Mouse (Mus musculus) embryonic facial prominence, embryonic 14.5 days (tissue): ENCODE measurements at regions not wholly inside any gene's neighbourhood (a gene's known extent, or its start where the extent isn't known, plus 50 kb on each side); places are given as distances from the start of the nearest gene placed in this dataset.
A peak's percentile ranks its signal among the peaks of the same experiment; 100 is the strongest.

Source experiments
- ATAC-seq: fragments of 200-750 bp; cut with Nextera tagmentation; 2 replicates; pipeline ENCODE4 v1.8.0; 2017; ENCODE audit warnings: low read depth, moderate number of reproducible peaks, moderate TSS enrichment
- DNase-seq: peaks from one replicate; pipeline ENCODE4 v3.0.0-alpha.2; 2015; ENCODE audit warnings: low spot score
- H3K27ac ChIP-seq: fragments of 300-500 bp; sonication (generic); replicated peaks from 2 replicates; pipeline ENCODE4 v1.5.1; 2014; ENCODE audit warnings: low read depth, mild to moderate bottlenecking, low read length, moderate library complexity
- H3K27me3 ChIP-seq: fragments of 300-500 bp; sonication (generic); replicated peaks from 2 replicates; pipeline ENCODE4 v1.6.1; 2014; ENCODE audit warnings: low read length; ENCODE audit not compliant: control insufficient read depth, insufficient read depth
- H3K36me3 ChIP-seq: fragments of 300-500 bp; sonication (generic); 2 replicates; pipeline ENCODE4 v1.6.1; 2014; ENCODE audit warnings: low read length, mixed read lengths; ENCODE audit not compliant: control insufficient read depth, insufficient read depth
- H3K4me1 ChIP-seq: fragments of 300-500 bp; sonication (generic); 2 replicates; pipeline ENCODE4 v1.6.1; 2014; ENCODE audit warnings: antibody characterized with exemption, low read length; ENCODE audit not compliant: control insufficient read depth, insufficient read depth
- H3K4me2 ChIP-seq: fragments of 300-500 bp; sonication (generic); 2 replicates; pipeline ENCODE4 v1.6.1; 2014; ENCODE audit warnings: low read depth, mild to moderate bottlenecking, low read length, moderate library complexity, mixed read lengths
- H3K4me3 ChIP-seq: fragments of 300-500 bp; sonication (generic); 2 replicates; pipeline ENCODE4 v1.5.1; 2014; ENCODE audit warnings: low read depth, mild to moderate bottlenecking, low read length
- H3K9ac ChIP-seq: fragments of 300-500 bp; sonication (generic); 2 replicates; pipeline ENCODE4 v1.6.1; 2014; ENCODE audit warnings: low read depth, mild to moderate bottlenecking, low read length, moderate library complexity, mixed read lengths
- H3K9me3 ChIP-seq: fragments of 300-500 bp; sonication (generic); 2 replicates; pipeline ENCODE4 v1.6.1; 2016; ENCODE audit warnings: low read length; ENCODE audit not compliant: control insufficient read depth
- WGBS: fragments of 180-500 bp; shearing (Covaris S2); extraction: QIAGEN DNeasy Blood & Tissue Kit; methylation state at CpG from one replicate; pipeline ENCODE4 v1.1.7; 2014; 5-methylcytosine and 5-hydroxymethylcytosine counted together

GRCm38 (mm10) chr13:34446806-34447205 is 101.8 kb upstream of the Slc22a23 start:
- no peak overlapping the region for H3K4me2 ChIP-seq
- ATAC-seq = no peak

GRCm38 (mm10) chr13:34446327-34446726 is 101.3 kb upstream of the Slc22a23 start:
- no peak overlapping the region for H3K4me3 ChIP-seq
- no peak for ATAC-seq

More at GRCm38 (mm10) chr13:34446806-34447205, 101.8 kb upstream of the Slc22a23 start:
- no peaks in the 10 kb centered on the region for H3K4me1 ChIP-seq
- H3K4me3 ChIP-seq = no peak overlapping the region
- no peak overlapping the region for H3K9ac ChIP-seq
- DNase-seq = no peak
- H3K36me3 ChIP-seq = no peaks in the 10 kb centered on the region
- no peaks in the 10 kb centered on the region for H3K9me3 ChIP-seq
- no peak overlapping the region for H3K27ac ChIP-seq
- H3K27me3 ChIP-seq = no peaks in the 10 kb centered on the region

DNA sequence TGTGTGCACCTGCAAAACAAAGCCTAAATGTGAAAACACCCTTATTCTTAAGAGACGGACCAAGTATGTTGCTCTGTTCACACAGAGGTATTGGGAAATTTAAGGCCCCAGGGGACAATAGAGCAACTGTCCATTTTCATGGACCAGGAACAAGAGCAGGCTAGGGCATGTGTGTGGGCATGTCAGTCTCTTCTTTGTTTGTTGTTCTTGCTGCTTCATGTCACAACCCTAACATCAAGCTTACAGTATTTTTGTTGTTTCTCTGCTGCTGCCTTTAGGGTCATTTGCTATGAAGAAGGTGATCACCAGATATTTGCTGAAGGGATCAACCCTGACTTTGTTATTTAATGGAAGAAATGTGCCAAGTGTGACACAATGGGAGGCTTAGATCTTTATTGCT is 96.4 kb upstream of the Slc22a23 start:
- Histone ChIP-seq H3K36me3 (no peaks in the 10 kb centered on the region), H3K4me1 (no peaks in the 10 kb centered on the region), H3K4me3 (no peak overlapping the region), H3K27me3 (no peaks in the 10 kb centered on the region), H3K9me3 (no peaks in the 10 kb centered on the region), H3K4me2 (no peak overlapping the region), H3K9ac (no peak overlapping the region), H3K27ac (no peak overlapping the region)
- no peak for DNase-seq
- no peak for ATAC-seq
- WGBS = 45% methylated on average over 1 of the region's 1 CpGs

More at GRCm38 (mm10) chr13:34446327-34446726, 101.3 kb upstream of the Slc22a23 start:
- Histone ChIP-seq H3K36me3 (no peaks in the 10 kb centered on the region), H3K4me1 (no peaks in the 10 kb centered on the region), H3K4me2 (no peak overlapping the region), H3K27ac (no peak overlapping the region), H3K9ac (no peak overlapping the region), H3K9me3 (no peaks in the 10 kb centered on the region), H3K27me3 (no peaks in the 10 kb centered on the region)
- WGBS = 64% methylated on average over 8 of the region's 8 CpGs
- no peak for DNase-seq

GRCm38 (mm10) chr13:34427527-34427926 is 82.5 kb upstream of the Slc22a23 start:
- H3K27me3 ChIP-seq = no peaks in the 10 kb centered on the region
- no peak overlapping the region for H3K4me2 ChIP-seq
- H3K27ac ChIP-seq = no peak overlapping the region
- 76% methylated on average over 1 of the region's 1 CpGs for WGBS
- no peak for DNase-seq
- H3K9ac ChIP-seq = no peak overlapping the region
- H3K36me3 ChIP-seq = no peaks in the 10 kb centered on the region
- no peak for ATAC-seq
- H3K9me3 ChIP-seq = no peaks in the 10 kb centered on the region
- H3K4me3 ChIP-seq = no peak overlapping the region
- no peaks in the 10 kb centered on the region for H3K4me1 ChIP-seq

GRCm38 (mm10) chr13:34424921-34425320 is 79.9 kb upstream of the Slc22a23 start:
- H3K27me3 ChIP-seq = no peaks in the 10 kb centered on the region
- no peak overlapping the region for H3K27ac ChIP-seq
- 77% methylated on average over 3 of the region's 3 CpGs for WGBS
- no peak overlapping the region for H3K9ac ChIP-seq
- H3K4me1 ChIP-seq = peaks cover 9% of the 10 kb centered on the region
- no peak overlapping the region for H3K4me3 ChIP-seq
- no peak for ATAC-seq
- DNase-seq = no peak
- no peak overlapping the region for H3K4me2 ChIP-seq
- H3K9me3 ChIP-seq = no peaks in the 10 kb centered on the region
- no peaks in the 10 kb centered on the region for H3K36me3 ChIP-seq

DNA sequence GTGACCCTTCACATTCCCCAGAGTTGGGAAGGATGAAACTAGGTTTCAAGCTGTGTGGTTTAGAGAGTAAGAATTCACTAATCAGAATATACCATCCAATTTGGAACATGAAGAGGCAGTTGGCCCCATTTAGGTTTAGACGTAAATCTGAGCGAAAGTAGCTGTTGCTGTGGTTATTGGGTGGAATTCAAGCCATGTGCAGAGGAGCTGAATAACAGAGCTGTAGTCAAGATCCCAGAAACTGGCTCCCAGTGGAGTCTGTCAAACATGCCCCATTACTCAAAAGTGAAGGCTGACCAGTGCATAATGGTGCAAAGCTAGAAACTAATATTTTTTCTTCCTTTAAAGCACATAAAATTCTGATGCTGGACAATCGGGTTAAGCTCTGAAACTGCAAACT is 76.7 kb upstream of the Slc22a23 start:
- Histone ChIP-seq H3K27ac (no peak overlapping the region), H3K36me3 (no peaks in the 10 kb centered on the region), H3K4me3 (no peak overlapping the region), H3K4me2 (no peak overlapping the region), H3K4me1 (peaks cover 9% of the 10 kb centered on the region), H3K27me3 (no peaks in the 10 kb centered on the region), H3K9ac (no peak overlapping the region), H3K9me3 (no peaks in the 10 kb centered on the region)
- DNase-seq (peak; percentile 55), ATAC-seq (no peak)
- 51% methylated on average over 3 of the region's 3 CpGs for WGBS

DNA sequence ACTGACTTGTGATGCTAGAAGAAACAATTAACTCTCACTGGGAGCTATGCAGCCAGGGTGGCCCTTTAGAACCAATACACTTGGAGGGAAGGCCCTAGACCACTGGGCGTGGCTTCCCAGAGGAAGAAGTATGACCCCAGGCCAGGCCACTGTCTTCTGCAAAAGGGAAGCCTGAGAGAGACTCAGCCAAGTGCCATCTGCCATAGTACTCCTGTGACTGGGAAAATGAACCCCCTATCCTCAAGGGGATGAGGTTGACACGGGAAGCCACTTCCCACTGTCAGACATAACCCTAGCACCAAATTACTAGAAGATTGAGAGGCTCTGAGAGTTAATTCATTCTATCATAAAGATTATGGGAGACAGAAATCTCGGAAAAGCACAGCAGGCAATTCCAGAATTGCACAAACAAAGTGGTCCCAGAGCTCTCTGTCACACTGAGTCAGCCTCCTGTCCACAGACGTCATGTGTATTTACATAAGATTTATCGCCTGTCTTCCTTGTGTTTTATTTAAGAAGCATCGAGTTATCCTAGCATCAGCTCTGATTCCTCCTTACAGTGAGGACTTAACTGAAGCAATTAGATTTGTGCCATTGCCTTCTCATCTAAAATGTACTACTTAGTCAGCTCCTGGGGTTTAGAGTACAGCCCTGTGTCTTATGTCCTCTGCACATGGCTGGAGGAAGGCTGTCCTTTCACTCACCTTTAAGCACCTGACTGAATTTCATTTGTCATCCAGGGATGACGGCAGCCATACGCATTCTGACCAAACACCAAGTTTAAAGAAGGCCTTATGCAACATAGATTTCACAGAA is 75.6 kb upstream of the Slc22a23 start:
- Histone ChIP-seq H3K4me2 (no peak overlapping the region), H3K9me3 (no peaks in the 10 kb centered on the region), H3K9ac (no peak overlapping the region), H3K27me3 (no peaks in the 10 kb centered on the region), H3K36me3 (no peaks in the 10 kb centered on the region), H3K27ac (no peak overlapping the region), H3K4me3 (no peak overlapping the region), H3K4me1 (peaks cover 9% of the 10 kb centered on the region)
- DNase-seq (no peak), ATAC-seq (no peak)
- 54% methylated on average over 8 of the region's 8 CpGs for WGBS

- ATAC-seq (no peak), DNase-seq (no peak)
- H3K4me3 ChIP-seq = no peak overlapping the region
- H3K9me3 ChIP-seq = no peaks in the 10 kb centered on the region
- no peaks in the 10 kb centered on the region for H3K27me3 ChIP-seq
- no peak overlapping the region for H3K9ac ChIP-seq
- peaks cover 9% of the 10 kb centered on the region for H3K4me1 ChIP-seq
- 89% methylated on average over 3 of the region's 3 CpGs for WGBS
- no peak overlapping the region for H3K27ac ChIP-seq
- H3K4me2 ChIP-seq = no peak overlapping the region
- H3K36me3 ChIP-seq = no peaks in the 10 kb centered on the region
Measured at GRCm38 (mm10) chr13:34419061-34419460, 74.1 kb upstream of the Slc22a23 start.

DNA sequence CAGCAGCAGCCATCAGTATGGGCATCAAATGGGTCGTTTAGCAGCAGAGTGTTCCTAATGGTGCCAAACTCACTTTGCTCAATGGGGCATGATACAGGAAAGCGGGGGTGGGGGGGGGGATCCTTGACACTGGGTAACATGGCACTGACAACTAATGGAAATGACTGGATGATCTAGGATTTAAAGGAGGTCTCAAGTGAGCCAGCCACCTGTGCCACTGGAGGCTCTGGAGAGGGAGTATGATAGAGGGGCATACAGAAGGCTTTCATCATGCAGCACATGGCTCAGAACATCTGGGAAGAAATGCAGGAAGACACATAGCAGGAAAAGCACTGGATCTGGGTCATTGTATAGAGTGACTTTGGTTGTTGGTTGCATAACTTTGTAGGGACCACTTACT is 71.6 kb upstream of the Slc22a23 start:
- no peaks in the 10 kb centered on the region for H3K9me3 ChIP-seq
- no peak overlapping the region for H3K4me3 ChIP-seq
- WGBS = 78% methylated on average over 2 of the region's 2 CpGs
- H3K27ac ChIP-seq = no peak overlapping the region
- H3K36me3 ChIP-seq = no peaks in the 10 kb centered on the region
- H3K4me1 ChIP-seq = peaks cover 9% of the 10 kb centered on the region
- DNase-seq (no peak), ATAC-seq (no peak)
- no peak overlapping the region for H3K9ac ChIP-seq
- H3K4me2 ChIP-seq = no peak overlapping the region
- no peaks in the 10 kb centered on the region for H3K27me3 ChIP-seq
